Mouse (Mus musculus): ENCODE data around the gene Bpifa2. TPM values are rescaled to one million over a fixed set of nuclear protein-coding genes. Genes with fewer than 3 reads are reported as not detected.
"Not testable (repeated sequence)": the region's sequence is repeated elsewhere in the genome, so short reads cannot be mapped to it uniquely, and the experiment has no call there.

Bpifa2 gene
- polyA plus RNA-seq, 1 experiment from 2014 or later = not detected

DNA sequence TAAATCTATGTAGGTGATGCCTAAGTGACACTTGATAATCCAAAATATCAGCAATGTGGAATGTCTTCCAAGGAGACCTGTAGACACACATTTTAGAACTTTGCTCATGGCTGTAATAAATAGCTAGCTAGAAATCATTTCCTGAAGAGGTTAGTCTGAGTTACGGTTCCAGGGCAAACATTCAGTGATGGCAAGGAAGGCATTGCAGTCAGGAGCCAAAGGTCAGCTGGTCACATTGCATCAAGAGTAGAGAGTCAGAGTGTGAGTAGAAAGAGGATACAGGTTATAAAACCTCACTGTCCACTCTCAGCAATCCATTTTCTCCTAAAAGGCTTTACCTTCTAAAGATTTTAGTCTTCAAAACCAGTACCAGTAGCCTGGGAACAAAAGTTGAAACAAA, 9.9 kb downstream of the Bpifa2 start:
- ATAC-seq (ENCODE audit: insufficient read depth, low FRiP score, low read depth) = no peak
- Histone ChIP-seq H3K4me1 (no peaks in the 10 kb centered on the region), H3K4me2 (no peak overlapping the region), H3K27me3 (replicated peaks) (no peaks in the 10 kb centered on the region), H3K9me3 (no peaks in the 10 kb centered on the region), H3K4me3 (replicated peaks) (no peak overlapping the region), H3K9ac (no peak overlapping the region), H3K36me3 (no peaks in the 10 kb centered on the region), H3K27ac (no peak overlapping the region)
- whole genome bisulfite sequencing = 64% methylated on average over 1 of the region's 1 CpGs

DNA sequence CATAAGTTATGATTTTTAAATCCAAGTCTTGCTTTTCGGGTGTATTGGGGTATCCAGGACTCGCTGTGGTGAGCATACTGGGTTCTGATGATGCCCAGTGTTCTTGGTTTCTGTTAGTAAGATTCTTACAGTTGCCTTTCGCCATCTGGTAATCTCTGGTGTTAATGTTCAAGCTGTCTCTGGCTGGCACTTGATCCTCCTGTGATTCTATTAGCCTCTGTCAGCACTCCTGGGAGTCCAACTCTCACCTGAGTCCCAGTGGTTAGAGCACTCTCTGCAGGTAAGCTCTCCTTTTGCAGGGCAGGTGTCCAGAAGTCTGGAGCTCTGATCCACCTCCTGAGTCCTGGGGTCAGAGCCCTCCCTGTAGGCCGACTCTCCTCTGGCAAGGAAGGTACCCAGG, 16.6 kb downstream of the Bpifa2 start:
- H3K27me3 ChIP-seq (replicated peaks); H3K9ac ChIP-seq; ATAC-seq (ENCODE audit: insufficient read depth, low FRiP score, low read depth); H3K27ac ChIP-seq; H3K9me3 ChIP-seq; H3K4me2 ChIP-seq; H3K36me3 ChIP-seq; H3K4me1 ChIP-seq; H3K4me3 ChIP-seq (replicated peaks): not testable (repeated sequence)
- WGBS = 87% methylated on average over 4 of the region's 4 CpGs

- WGBS = 51% methylated on average over 2 of the region's 2 CpGs
- H3K27me3 ChIP-seq (replicated peaks) = no peaks in the 10 kb centered on the region
- H3K4me1 ChIP-seq = no peaks in the 10 kb centered on the region
- H3K36me3 ChIP-seq = no peaks in the 10 kb centered on the region
- ATAC-seq (ENCODE audit: insufficient read depth, low FRiP score, low read depth) = no peak
- H3K27ac ChIP-seq = no peak overlapping the region
- no peak overlapping the region for H3K4me2 ChIP-seq
- no peaks in the 10 kb centered on the region for H3K9me3 ChIP-seq
- H3K4me3 ChIP-seq (replicated peaks) = no peak overlapping the region
- no peak overlapping the region for H3K9ac ChIP-seq
Observed at GRCm38 (mm10) chr2:154038932-154039331, 30.9 kb downstream of the Bpifa2 start.

DNA sequence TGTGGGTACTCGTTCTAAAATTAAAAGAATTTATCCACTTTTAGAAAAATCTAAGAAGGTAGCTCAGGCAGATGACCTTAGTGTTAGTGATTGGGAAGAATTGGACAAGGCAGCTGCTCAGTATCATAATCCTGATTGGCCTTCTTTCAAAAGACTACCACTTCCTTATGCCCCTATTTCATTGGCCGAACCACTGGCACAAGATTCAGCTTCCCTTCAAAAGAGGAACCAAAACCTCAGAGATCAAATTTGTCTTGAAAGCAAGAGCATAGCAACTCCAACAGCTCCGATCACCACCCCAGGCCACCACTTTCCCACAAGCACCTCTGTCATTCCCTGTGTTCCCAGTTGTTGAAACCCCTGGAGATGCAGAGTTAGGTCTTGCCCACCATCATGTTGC, 36.7 kb downstream of the Bpifa2 start:
- H3K4me1 ChIP-seq = no peaks in the 10 kb centered on the region
- no peak overlapping the region for H3K27ac ChIP-seq
- H3K27me3 ChIP-seq (replicated peaks) = no peaks in the 10 kb centered on the region
- no peak overlapping the region for H3K4me3 ChIP-seq (replicated peaks)
- no peak overlapping the region for H3K9ac ChIP-seq
- no peak overlapping the region for H3K4me2 ChIP-seq
- no peak for ATAC-seq (ENCODE audit: insufficient read depth, low FRiP score, low read depth)
- no peaks in the 10 kb centered on the region for H3K9me3 ChIP-seq
- no peaks in the 10 kb centered on the region for H3K36me3 ChIP-seq
- WGBS = 81% methylated on average over 3 of the region's 3 CpGs

DNA sequence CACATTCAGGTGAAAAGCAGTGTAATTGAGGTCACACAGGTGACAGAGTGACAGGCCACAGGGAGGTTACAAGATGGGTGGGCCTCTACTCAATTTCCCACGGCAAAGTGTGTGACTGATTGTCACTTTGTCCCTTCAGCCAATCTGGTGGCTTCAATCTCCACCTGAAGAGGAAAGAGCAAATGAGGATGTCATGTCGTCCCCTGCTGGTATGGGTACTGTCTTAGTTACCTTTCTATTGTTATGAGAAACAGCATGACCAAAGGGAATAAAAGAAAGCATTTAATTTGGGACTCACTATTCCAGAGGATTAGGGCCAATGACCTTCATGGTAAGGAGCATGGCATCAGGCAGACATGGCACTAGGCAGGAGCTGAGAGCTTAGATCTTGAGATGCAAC, 50.6 kb downstream of the Bpifa2 start:
- Histone ChIP-seq H3K36me3 (no peaks in the 10 kb centered on the region), H3K4me1 (no peaks in the 10 kb centered on the region), H3K27ac (no peak overlapping the region), H3K4me2 (no peak overlapping the region), H3K27me3 (replicated peaks) (no peaks in the 10 kb centered on the region), H3K9me3 (no peaks in the 10 kb centered on the region), H3K9ac (no peak overlapping the region), H3K4me3 (replicated peaks) (no peak overlapping the region)
- ATAC-seq (ENCODE audit: insufficient read depth, low FRiP score, low read depth) = no peak
- 54% methylated on average over 2 of the region's 2 CpGs for WGBS

Other genes starting within 250 kb of the Bpifa2 start
- 0.15 and 0.18 TPM in 2 replicates for gene Efcab8, start 228.3 kb upstream of the Bpifa2 start, polyA plus RNA-seq (2015; fragmentation: Nextera tagmentation; extraction: Ambion mirVana)
- gene Sun5, start 137.2 kb upstream of the Bpifa2 start, polyA plus RNA-seq (2015; fragmentation: Nextera tagmentation; extraction: Ambion mirVana) = not detected in 2 replicates
- gene Bpifb2, start 133.2 kb upstream of the Bpifa2 start, polyA plus RNA-seq (2015; fragmentation: Nextera tagmentation; extraction: Ambion mirVana) = not detected in 2 replicates
- gene Bpifb6, start 107.9 kb upstream of the Bpifa2 start, polyA plus RNA-seq (2015; fragmentation: Nextera tagmentation; extraction: Ambion mirVana) = not detected in 2 replicates
- not detected in 2 replicates for gene Bpifb3, start 90.0 kb upstream of the Bpifa2 start, polyA plus RNA-seq (2015; fragmentation: Nextera tagmentation; extraction: Ambion mirVana)
- not detected in 2 replicates for gene Bpifb4, start 70.1 kb upstream of the Bpifa2 start, polyA plus RNA-seq (2015; fragmentation: Nextera tagmentation; extraction: Ambion mirVana)
- gene Bpifa6, start 33.3 kb upstream of the Bpifa2 start, polyA plus RNA-seq (2015; fragmentation: Nextera tagmentation; extraction: Ambion mirVana) = 0.08 TPM in 1 of 2 replicates, not detected in the other
- not detected in 2 replicates for gene Bpifa3, start 122.1 kb downstream of the Bpifa2 start, polyA plus RNA-seq (2015; fragmentation: Nextera tagmentation; extraction: Ambion mirVana)
- not detected in 2 replicates for gene Bpifa1, start 134.6 kb downstream of the Bpifa2 start, polyA plus RNA-seq (2015; fragmentation: Nextera tagmentation; extraction: Ambion mirVana)
- not detected in 2 replicates for gene Bpifa5, start 154.3 kb downstream of the Bpifa2 start, polyA plus RNA-seq (2015; fragmentation: Nextera tagmentation; extraction: Ambion mirVana)
- gene Bpifb1, start 182.6 kb downstream of the Bpifa2 start, polyA plus RNA-seq (2015; fragmentation: Nextera tagmentation; extraction: Ambion mirVana) = 234 and 239 TPM in 2 replicates
- 0.36 and 0.83 TPM in 2 replicates for gene Bpifb5, start 215.5 kb downstream of the Bpifa2 start, polyA plus RNA-seq (2015; fragmentation: Nextera tagmentation; extraction: Ambion mirVana)
- gene Bpifb9a, start 249.6 kb downstream of the Bpifa2 start, polyA plus RNA-seq (2015; fragmentation: Nextera tagmentation; extraction: Ambion mirVana) = not detected in 2 replicates

Measured in stomach, embryonic 15.5 days (tissue).